Mouse (Mus musculus) kidney, adult 2 months (tissue): ENCODE measurements around the gene 2510039O18Rik. TPM values are rescaled to one million over a fixed set of nuclear protein-coding genes. Genes with fewer than 3 reads are reported as not detected.

ENCODE experiments used
- DNase-seq: peaks from one replicate; pipeline ENCODE4 v3.0.0; 2021
- H3K27ac ChIP-seq: fragments of 200-500 bp; 2 replicates; pipeline ENCODE4 v1.5.1; 2012; ENCODE audit warnings: low read depth, low read length, control low read depth, inconsistent platforms; ENCODE audit not compliant: insufficient read depth
- H3K27me3 ChIP-seq: fragments of 200-500 bp; replicated peaks from 2 replicates; pipeline ENCODE4 v1.6.1; 2012; ENCODE audit warnings: mild to moderate bottlenecking, moderate library complexity, low read length, inconsistent platforms; ENCODE audit not compliant: control insufficient read depth, insufficient read depth
- H3K36me3 ChIP-seq: fragments of 200-500 bp; 2 replicates; pipeline ENCODE4 v1.6.1; 2012; ENCODE audit warnings: mild to moderate bottlenecking, moderate library complexity, low read length, inconsistent platforms; ENCODE audit not compliant: control insufficient read depth, insufficient read depth
- H3K4me1 ChIP-seq: fragments of 200-500 bp; 2 replicates; pipeline ENCODE4 v1.6.1; 2011; ENCODE audit warnings: low read length; ENCODE audit not compliant: control insufficient read depth, insufficient read depth
- H3K4me3 ChIP-seq: fragments of 200-500 bp; 2 replicates; pipeline ENCODE4 v1.5.1; 2011; ENCODE audit warnings: mild to moderate bottlenecking, low read depth, low read length, control low read depth; ENCODE audit not compliant: insufficient read depth
- CTCF ChIP-seq: fragments of 200-500 bp; conservative IDR thresholded peaks from 2 replicates; pipeline ENCODE4 v1.5.1; 2011; ENCODE audit warnings: low read depth, mild to moderate bottlenecking, control low read depth, low read length, moderate library complexity, mixed read lengths; ENCODE audit not compliant: insufficient read depth, insufficient read length
- POLR2A ChIP-seq: fragments of 200-500 bp; IDR thresholded peaks from one replicate; pipeline ENCODE4 v1.6.1; 2011; ENCODE audit warnings: low read depth, low read length, control low read depth
- WGBS: fragments of 180-500 bp; shearing (Covaris S2); methylation state at CpG from one replicate; pipeline ENCODE4 v1.1.7; 2018; 5-methylcytosine and 5-hydroxymethylcytosine counted together
- polyA plus RNA-seq: library from polyadenylated mRNA; depleted of rRNA; stranded (reverse); fragments of >200 nt; gene quantifications from 2 replicates; pipeline ENCODE4 v1.2.3, GENCODE M21; 2012

The 2510039O18Rik gene
- polyA plus RNA-seq, 1 experiment = 62.6 TPM

DNA sequence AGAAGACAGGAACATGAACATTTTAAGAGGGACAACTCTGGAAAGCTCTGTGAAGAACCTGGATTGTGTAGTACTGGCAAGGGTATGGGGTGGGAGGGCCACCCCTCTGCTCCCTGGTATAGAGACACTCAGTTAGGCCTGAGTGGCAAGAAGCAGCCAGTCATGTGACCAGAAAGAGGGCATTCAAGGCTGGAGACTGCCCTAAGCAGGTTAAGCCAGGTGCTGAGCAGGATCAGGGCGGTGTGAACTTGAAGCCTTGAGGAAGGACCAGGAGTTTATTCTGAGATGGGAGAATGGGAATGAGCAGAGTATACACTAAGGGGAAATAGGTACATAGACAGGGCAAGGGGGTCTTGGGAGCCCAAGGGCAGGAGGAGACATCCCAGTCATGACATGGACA lies 2.3 kb downstream of the 2510039O18Rik start:
- peaks cover 10% of the 10 kb centered on the region for H3K36me3 ChIP-seq
- no peak overlapping the region for H3K4me3 ChIP-seq
- DNase-seq = peak; percentile 75
- 50% methylated on average over 1 of the region's 1 CpGs for WGBS
- no peak for TF ChIP-seq POLR2A
- no peak for TF ChIP-seq CTCF
- H3K4me1 ChIP-seq = peaks cover 25% of the 10 kb centered on the region
- no peaks in the 10 kb centered on the region for H3K27me3 ChIP-seq
- no peak overlapping the region for H3K27ac ChIP-seq

DNA sequence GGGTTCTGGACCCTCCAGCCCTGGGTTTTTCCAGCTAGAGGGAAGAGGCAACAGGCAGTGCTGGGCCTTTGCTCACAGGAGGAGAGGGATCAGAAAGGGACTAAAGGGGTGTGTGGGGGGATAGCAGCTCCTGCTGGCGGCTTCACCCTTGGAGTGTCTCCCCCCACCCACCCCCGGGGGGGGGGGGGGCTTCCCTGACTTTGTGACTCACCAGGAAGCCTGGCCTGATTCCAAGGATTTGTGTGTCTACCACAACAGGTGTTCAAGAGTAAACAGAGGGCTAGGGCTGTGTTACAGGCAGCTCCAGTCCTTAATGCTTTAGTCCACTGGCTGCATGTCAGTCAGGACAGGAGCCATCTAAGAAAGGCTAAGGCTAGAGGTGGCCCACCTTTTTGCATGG lies 6.8 kb downstream of the 2510039O18Rik start:
- Histone ChIP-seq H3K27ac (no peak overlapping the region), H3K4me1 (peaks cover 2% of the 10 kb centered on the region; the same call in 1 of the 2 replicates), H3K4me3 (no peak overlapping the region), H3K27me3 (no peaks in the 10 kb centered on the region), H3K36me3 (peaks cover 10% of the 10 kb centered on the region)
- DNase-seq = no peak
- WGBS = 56% methylated on average over 2 of the region's 2 CpGs
- TF ChIP-seq POLR2A (no peak), CTCF (no peak)

DNA sequence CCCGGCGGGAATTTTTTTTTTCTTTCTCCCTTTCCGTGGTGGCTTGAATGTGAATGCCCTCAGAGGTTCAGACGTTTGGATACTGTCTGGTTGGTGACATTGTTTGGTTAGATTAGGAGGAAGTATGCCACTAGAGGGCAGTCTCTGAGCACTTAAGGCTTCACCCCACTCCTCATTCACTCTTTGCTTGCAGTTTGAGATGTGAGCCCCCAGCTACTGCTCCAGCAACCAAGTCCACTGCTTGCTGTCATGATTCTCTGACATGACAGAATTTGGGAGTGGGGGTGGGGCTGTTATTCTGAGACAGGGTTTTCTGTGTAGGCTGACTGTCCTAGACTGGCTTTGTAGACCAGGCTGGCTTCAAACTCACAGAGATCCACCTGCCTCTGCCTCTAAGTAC lies 12.9 kb downstream of the 2510039O18Rik start:
- Histone ChIP-seq H3K27ac (no peak overlapping the region), H3K27me3 (no peaks in the 10 kb centered on the region), H3K36me3 (no peaks in the 10 kb centered on the region), H3K4me3 (no peak overlapping the region), H3K4me1 (no peaks in the 10 kb centered on the region)
- TF ChIP-seq POLR2A = no peak
- peak; percentile 50 for TF ChIP-seq CTCF
- DNase-seq = peak; percentile 63
- WGBS = 8% methylated on average over 4 of the region's 4 CpGs

DNA sequence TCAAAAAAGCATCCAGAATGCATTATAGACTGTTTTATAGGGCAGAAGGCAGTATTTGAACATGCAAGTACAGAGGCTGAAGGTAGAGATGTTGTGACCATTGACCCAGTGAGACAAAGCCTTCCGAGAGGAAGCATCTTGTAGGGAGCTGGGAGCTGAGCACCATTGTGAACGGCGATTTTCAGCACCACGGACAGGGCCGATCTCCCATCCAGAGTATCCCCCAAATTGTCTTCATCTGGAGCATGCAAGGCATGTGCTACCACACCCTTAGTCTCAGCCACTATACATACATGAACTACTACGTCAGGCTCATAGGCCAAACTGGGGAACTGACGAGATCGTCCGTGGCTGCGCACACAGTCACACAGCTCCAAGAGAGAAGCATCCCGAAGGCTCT lies 16.4 kb downstream of the 2510039O18Rik start:
- no peaks in the 10 kb centered on the region for H3K36me3 ChIP-seq
- H3K27ac ChIP-seq = no peak overlapping the region
- no peak overlapping the region for H3K4me3 ChIP-seq
- no peaks in the 10 kb centered on the region for H3K4me1 ChIP-seq
- H3K27me3 ChIP-seq = no peaks in the 10 kb centered on the region
- TF ChIP-seq POLR2A = no peak
- TF ChIP-seq CTCF = no peak
- no peak for DNase-seq
- 38% methylated on average over 11 of the region's 11 CpGs for WGBS

DNA sequence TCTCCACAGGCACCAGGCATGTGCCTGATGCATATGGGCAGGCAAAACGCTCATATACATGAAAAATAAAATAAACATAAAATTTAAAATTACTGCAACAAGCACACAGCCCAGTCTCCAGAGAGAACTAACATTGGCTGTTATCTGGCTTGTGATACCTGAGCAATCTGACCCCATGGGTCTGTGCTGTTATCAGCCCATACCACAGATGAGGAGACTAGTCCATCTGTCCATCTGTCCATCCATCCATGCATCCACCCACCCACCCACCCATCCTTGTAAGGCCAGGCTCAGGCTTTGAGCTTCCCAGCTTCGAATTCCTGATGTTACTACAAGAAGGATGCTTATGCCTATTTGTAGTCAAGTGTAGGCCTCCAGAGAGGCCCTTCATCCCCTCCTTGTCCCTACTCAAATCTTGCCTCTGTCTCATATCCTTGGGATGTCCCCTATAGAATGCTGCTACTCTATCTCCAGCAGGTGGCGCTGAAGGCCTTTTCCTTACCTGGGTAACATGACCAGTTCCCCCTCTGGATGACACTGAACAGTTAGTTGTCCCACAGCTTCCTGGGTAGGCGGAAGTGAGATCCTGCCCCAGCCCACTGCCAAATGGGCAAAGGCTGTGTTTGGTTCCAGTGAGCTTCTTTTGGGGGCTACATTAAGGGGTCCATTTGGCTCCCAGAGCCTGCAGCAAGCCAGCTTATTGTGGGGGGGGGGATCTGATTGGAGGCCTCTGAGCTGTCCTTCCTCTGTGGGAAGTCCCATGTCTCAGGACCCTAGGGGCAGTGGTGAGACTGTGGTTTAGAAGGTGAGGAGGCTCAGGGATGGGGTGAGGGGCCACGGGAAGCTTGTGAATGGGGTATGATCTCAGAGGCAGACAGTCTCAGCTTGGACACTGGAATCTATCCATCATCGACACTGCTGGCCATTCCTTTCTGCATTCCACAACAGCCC lies 19.5 kb downstream of the 2510039O18Rik start:
- H3K4me1 ChIP-seq = no peaks in the 10 kb centered on the region
- DNase-seq = peak; percentile 83
- TF ChIP-seq CTCF = peak; percentile 77
- no peak for TF ChIP-seq POLR2A
- H3K27me3 ChIP-seq = no peaks in the 10 kb centered on the region
- H3K27ac ChIP-seq = no peak overlapping the region
- 35% methylated on average over 6 of the region's 6 CpGs for WGBS
- no peaks in the 10 kb centered on the region for H3K36me3 ChIP-seq
- no peak overlapping the region for H3K4me3 ChIP-seq

DNA sequence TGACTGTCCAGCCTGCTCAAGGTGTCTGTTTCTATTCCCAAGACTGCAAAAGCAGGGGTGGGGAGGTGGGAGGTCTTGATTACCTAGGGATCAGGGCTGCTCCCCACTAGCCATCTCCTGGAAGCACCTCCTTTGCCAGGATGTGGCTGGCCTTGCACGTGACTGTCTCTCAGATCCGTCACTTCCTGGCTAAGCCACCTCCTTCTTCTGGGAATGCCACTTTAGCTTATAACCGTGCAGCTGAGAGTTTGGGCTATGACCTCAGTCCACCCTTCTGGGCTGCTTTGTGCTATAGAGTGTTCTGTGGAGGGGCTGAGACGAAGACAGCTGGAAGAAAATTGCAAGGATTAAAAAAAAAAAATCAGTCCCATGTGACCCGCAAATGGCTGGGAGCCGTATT lies 22.1 kb downstream of the 2510039O18Rik start:
- H3K4me3 ChIP-seq = no peak overlapping the region
- H3K27ac ChIP-seq = no peak overlapping the region
- 53% methylated on average over 6 of the region's 6 CpGs for WGBS
- no peaks in the 10 kb centered on the region for H3K27me3 ChIP-seq
- no peaks in the 10 kb centered on the region for H3K36me3 ChIP-seq
- H3K4me1 ChIP-seq = no peaks in the 10 kb centered on the region; the same call in 1 of the 2 replicates
- no peak for DNase-seq
- TF ChIP-seq CTCF = no peak
- TF ChIP-seq POLR2A = no peak

DNA sequence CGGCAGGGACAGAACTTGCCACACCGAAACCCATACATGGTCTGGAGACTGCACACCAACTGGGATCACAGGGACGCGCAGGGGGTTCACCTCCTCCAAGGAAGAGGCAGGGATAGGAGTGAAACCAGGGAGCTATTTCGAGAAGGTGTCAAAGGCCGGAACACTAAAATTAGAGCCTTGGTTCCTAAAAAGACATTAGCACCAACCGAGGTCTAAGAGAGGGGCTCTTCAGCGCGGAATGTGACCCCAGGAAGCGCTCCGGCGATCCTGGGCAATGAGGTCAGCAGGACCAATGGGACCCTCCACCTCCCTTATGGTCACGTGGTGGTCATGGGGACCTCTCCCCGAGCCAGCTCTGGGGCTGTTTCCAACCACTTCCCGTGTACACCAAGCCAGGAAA lies 22.9 kb downstream of the 2510039O18Rik start:
- no peak for DNase-seq
- Histone ChIP-seq H3K36me3 (no peaks in the 10 kb centered on the region), H3K4me1 (no peaks in the 10 kb centered on the region; the same call in 1 of the 2 replicates), H3K4me3 (no peak overlapping the region), H3K27ac (no peak overlapping the region), H3K27me3 (no peaks in the 10 kb centered on the region)
- 79% methylated on average over 15 of the region's 15 CpGs for WGBS
- TF ChIP-seq CTCF = no peak
- no peak for TF ChIP-seq POLR2A
